Mouse (Mus musculus) forebrain, embryonic 13.5 days (tissue): ENCODE data around the gene Ptpn18. TPM values are rescaled to one million over a fixed set of nuclear protein-coding genes. Genes with fewer than 3 reads are reported as not detected.
"Not testable (repeated sequence)": the region's sequence is repeated elsewhere in the genome, so short reads cannot be mapped to it uniquely, and the experiment has no call there.

Source experiments
- ATAC-seq: fragments of 200-750 bp; cut with Nextera tagmentation; 2 replicates; pipeline ENCODE4 v1.8.0; 2017
- H3K27ac ChIP-seq: fragments of 300-500 bp; sonication (generic); 2 replicates; pipeline ENCODE4 v1.5.1; 2015; ENCODE audit warnings: inconsistent platforms, mild to moderate bottlenecking, moderate library complexity
- H3K27me3 ChIP-seq: fragments of 300-500 bp; sonication (generic); 2 replicates; pipeline ENCODE4 v1.6.1; 2015; ENCODE audit warnings: mild to moderate bottlenecking, inconsistent platforms
- H3K36me3 ChIP-seq: fragments of 300-500 bp; sonication (generic); 2 replicates; pipeline ENCODE4 v1.6.1; 2015; ENCODE audit warnings: mild to moderate bottlenecking, inconsistent platforms; ENCODE audit not compliant: poor library complexity, severe bottlenecking
- H3K4me1 ChIP-seq: fragments of 300-500 bp; sonication (generic); 2 replicates; pipeline ENCODE4 v1.6.1; 2015; ENCODE audit warnings: inconsistent platforms
- H3K4me2 ChIP-seq: fragments of 300-500 bp; sonication (generic); 2 replicates; pipeline ENCODE4 v1.6.1; 2015; ENCODE audit warnings: inconsistent platforms, mild to moderate bottlenecking, moderate library complexity
- H3K4me3 ChIP-seq: fragments of 300-500 bp; sonication (generic); 2 replicates; pipeline ENCODE4 v1.5.1; 2015; ENCODE audit warnings: mild to moderate bottlenecking, inconsistent platforms
- H3K9ac ChIP-seq: fragments of 300-500 bp; sonication (generic); 2 replicates; pipeline ENCODE4 v1.6.1; 2015; ENCODE audit warnings: mild to moderate bottlenecking, inconsistent platforms
- H3K9me3 ChIP-seq: fragments of 300-500 bp; sonication (generic); replicated peaks from 2 replicates; pipeline ENCODE4 v1.6.1; 2016; ENCODE audit warnings: inconsistent platforms
- WGBS: fragments of 180-500 bp; shearing (Covaris S2); methylation state at CpG from one replicate; pipeline ENCODE4 v1.1.7; 2015; 5-methylcytosine and 5-hydroxymethylcytosine counted together
- polyA plus RNA-seq: library from polyadenylated mRNA; unstranded; fragments of >200 nt; fragmentation: Nextera tagmentation; extraction: Ambion mirVana; gene quantifications from 2 replicates; pipeline ENCODE4 v1.2.1, GENCODE M21; 2015

The Ptpn18 gene
- polyA plus RNA-seq, 1 experiment from 2014 or later, result 5.8 TPM

- H3K4me3 ChIP-seq, H3K9ac ChIP-seq, H3K27ac ChIP-seq, H3K4me2 ChIP-seq, H3K9me3 ChIP-seq, ATAC-seq, H3K27me3 ChIP-seq: not testable (repeated sequence)
- H3K36me3 ChIP-seq, result peaks cover 16% of the 10 kb centered on the region
- WGBS, result 99% methylated on average over 8 of the region's 8 CpGs
- H3K4me1 ChIP-seq, result peaks cover 38% of the 10 kb centered on the region
Measured at GRCm38 (mm10) chr1:34437366-34437765, 22.2 kb upstream of the Ptpn18 start.

GRCm38 (mm10) chr1:34438381-34439051 is 21.0 kb upstream of the Ptpn18 start:
- H3K4me3 ChIP-seq, result peak overlapping the region; percentile 63
- H3K36me3 ChIP-seq, result peaks cover 25% of the 10 kb centered on the region
- no peaks in the 10 kb centered on the region for H3K9me3 ChIP-seq
- no peak overlapping the region for H3K27ac ChIP-seq
- H3K9ac ChIP-seq, result peak overlapping the region; percentile 65
- WGBS, result 41% methylated on average over 17 of the region's 20 CpGs
- no peaks in the 10 kb centered on the region for H3K27me3 ChIP-seq
- peaks cover 32% of the 10 kb centered on the region for H3K4me1 ChIP-seq
- H3K4me2 ChIP-seq, result peak overlapping the region; percentile 72
- no peak for ATAC-seq

- no peaks in the 10 kb centered on the region for H3K27me3 ChIP-seq
- no peaks in the 10 kb centered on the region for H3K9me3 ChIP-seq
- peaks cover 24% of the 10 kb centered on the region for H3K4me1 ChIP-seq
- peak within 1 kb of the TSS; percentile 76 for H3K4me2 ChIP-seq
- under 1% methylated on average over 48 of the region's 48 CpGs for WGBS
- H3K9ac ChIP-seq, result peak within 1 kb of the TSS; percentile 69
- H3K36me3 ChIP-seq, result peaks cover 34% of the 10 kb centered on the region
- peak within 1 kb of the TSS; percentile 63 for H3K4me3 ChIP-seq
- peak; percentile 96 for ATAC-seq
- peak within 1 kb of the TSS; percentile 61; the same call in 1 of the 2 replicates for H3K27ac ChIP-seq
Measured at GRCm38 (mm10) chr1:34439215-34439960, 20.2 kb upstream of the Ptpn18 start, which contains the start of the genes Ccdc115 and Imp4. Gene Ccdc115, minus strand, starts transcription at chr1:34439672. Gene Imp4, plus strand, starts transcription at chr1:34439851.

GRCm38 (mm10) chr1:34439961-34440630 is 19.5 kb upstream of the Ptpn18 start:
- Histone ChIP-seq H3K4me3 (peak overlapping the region; percentile 63), H3K4me1 (peaks cover 24% of the 10 kb centered on the region), H3K27me3 (no peaks in the 10 kb centered on the region), H3K4me2 (peak overlapping the region; percentile 76), H3K36me3 (peaks cover 41% of the 10 kb centered on the region), H3K9ac (peak overlapping the region; percentile 69), H3K27ac (peak overlapping the region; percentile 61; the same call in 1 of the 2 replicates), H3K9me3 (no peaks in the 10 kb centered on the region)
- WGBS, result 10% methylated on average over 31 of the region's 31 CpGs
- peak; percentile 50 for ATAC-seq

- Histone ChIP-seq H3K27me3 (no peaks in the 10 kb centered on the region), H3K36me3 (peaks cover 56% of the 10 kb centered on the region), H3K27ac (no peak overlapping the region), H3K9ac (no peak overlapping the region), H3K9me3 (no peaks in the 10 kb centered on the region), H3K4me2 (no peak overlapping the region), H3K4me3 (no peak overlapping the region), H3K4me1 (peaks cover 21% of the 10 kb centered on the region)
- no peak for ATAC-seq
- WGBS, result 93% methylated on average over 6 of the region's 6 CpGs
Measured at GRCm38 (mm10) chr1:34443124-34443523, 16.4 kb upstream of the Ptpn18 start.

GRCm38 (mm10) chr1:34458431-34458830 is 1.1 kb upstream of the Ptpn18 start:
- ATAC-seq, result no peak
- no peaks in the 10 kb centered on the region for H3K36me3 ChIP-seq
- H3K27me3 ChIP-seq, result peaks cover 46% of the 10 kb centered on the region
- H3K27ac ChIP-seq, result no peak overlapping the region
- H3K4me2 ChIP-seq, result no peak overlapping the region
- H3K9me3 ChIP-seq, result no peaks in the 10 kb centered on the region
- H3K9ac ChIP-seq, result no peak overlapping the region
- H3K4me3 ChIP-seq, result no peak overlapping the region
- peaks cover 4% of the 10 kb centered on the region for H3K4me1 ChIP-seq
- WGBS, result 26% methylated on average over 8 of the region's 8 CpGs

- peaks cover 46% of the 10 kb centered on the region for H3K27me3 ChIP-seq
- H3K36me3 ChIP-seq, result no peaks in the 10 kb centered on the region
- H3K27ac ChIP-seq, result no peak overlapping the region
- H3K4me2 ChIP-seq, result peak overlapping the region; percentile 93
- H3K4me3 ChIP-seq, result peak overlapping the region; percentile 59
- ATAC-seq, result no peak; the same call in 1 of the 2 replicates
- H3K9ac ChIP-seq, result peak overlapping the region; percentile 66
- H3K4me1 ChIP-seq, result peaks cover 4% of the 10 kb centered on the region
- WGBS, result 1% methylated on average over 15 of the region's 15 CpGs
- H3K9me3 ChIP-seq, result no peaks in the 10 kb centered on the region
Measured at GRCm38 (mm10) chr1:34460061-34460441, 489 bp downstream of the Ptpn18 start.

GRCm38 (mm10) chr1:34462766-34463165 is 3.2 kb downstream of the Ptpn18 start:
- no peak overlapping the region for H3K9ac ChIP-seq

GRCm38 (mm10) chr1:34464310-34464817 is 4.8 kb downstream of the Ptpn18 start:
- Histone ChIP-seq H3K9me3 (no peaks in the 10 kb centered on the region), H3K36me3 (no peaks in the 10 kb centered on the region), H3K9ac (no peak overlapping the region), H3K27me3 (peaks cover 21% of the 10 kb centered on the region), H3K4me2 (no peak overlapping the region), H3K4me1 (peaks cover 4% of the 10 kb centered on the region), H3K4me3 (no peak overlapping the region), H3K27ac (no peak overlapping the region)
- WGBS, result 91% methylated on average over 8 of the region's 8 CpGs
- ATAC-seq, result no peak

More at GRCm38 (mm10) chr1:34462766-34463165, 3.2 kb downstream of the Ptpn18 start:
- 14% methylated on average over 7 of the region's 7 CpGs for WGBS
- peaks cover 37% of the 10 kb centered on the region for H3K27me3 ChIP-seq
- no peak overlapping the region for H3K4me2 ChIP-seq
- no peaks in the 10 kb centered on the region for H3K9me3 ChIP-seq
- no peak for ATAC-seq
- H3K4me1 ChIP-seq, result peaks cover 4% of the 10 kb centered on the region
- no peaks in the 10 kb centered on the region for H3K36me3 ChIP-seq
- no peak overlapping the region for H3K27ac ChIP-seq
- H3K4me3 ChIP-seq, result no peak overlapping the region

- no peaks in the 10 kb centered on the region for H3K4me1 ChIP-seq
- 81% methylated on average over 6 of the region's 6 CpGs for WGBS
- no peak overlapping the region for H3K27ac ChIP-seq
- H3K9ac ChIP-seq, result no peak overlapping the region
- no peaks in the 10 kb centered on the region for H3K9me3 ChIP-seq
- ATAC-seq, result no peak
- H3K36me3 ChIP-seq, result no peaks in the 10 kb centered on the region
- H3K4me2 ChIP-seq, result no peak overlapping the region
- H3K27me3 ChIP-seq, result peaks cover 12% of the 10 kb centered on the region
- H3K4me3 ChIP-seq, result no peak overlapping the region
Measured at GRCm38 (mm10) chr1:34465445-34465844, 5.9 kb downstream of the Ptpn18 start.

GRCm38 (mm10) chr1:34468051-34468450 is 8.5 kb downstream of the Ptpn18 start:
- Histone ChIP-seq H3K9me3 (no peaks in the 10 kb centered on the region), H3K4me1 (peaks cover 8% of the 10 kb centered on the region), H3K27ac (no peak overlapping the region), H3K4me2 (no peak overlapping the region), H3K27me3 (peaks cover 23% of the 10 kb centered on the region), H3K36me3 (no peaks in the 10 kb centered on the region), H3K9ac (no peak overlapping the region), H3K4me3 (no peak overlapping the region)
- ATAC-seq, result no peak
- 65% methylated on average over 3 of the region's 3 CpGs for WGBS

- Histone ChIP-seq H3K9ac (no peak overlapping the region), H3K9me3 (no peaks in the 10 kb centered on the region), H3K4me1 (peaks cover 11% of the 10 kb centered on the region), H3K36me3 (no peaks in the 10 kb centered on the region), H3K27me3 (peaks cover 27% of the 10 kb centered on the region), H3K4me3 (no peak overlapping the region), H3K4me2 (no peak overlapping the region), H3K27ac (no peak overlapping the region)
- 69% methylated on average over 4 of the region's 4 CpGs for WGBS
- no peak for ATAC-seq
Measured at GRCm38 (mm10) chr1:34468500-34468899, 8.9 kb downstream of the Ptpn18 start.
